Mouse (Mus musculus) neural tube, embryonic 14.5 days (tissue): ENCODE data around the gene Gm17606. TPM values are rescaled to one million over a fixed set of nuclear protein-coding genes. Genes with fewer than 3 reads are reported as not detected.
"Not testable (repeated sequence)": the region's sequence is repeated elsewhere in the genome, so short reads cannot be mapped to it uniquely, and the experiment has no call there.

Source experiments
- ATAC-seq: fragments of 200-750 bp; cut with Nextera tagmentation; 2 replicates; pipeline ENCODE4 v1.8.0; 2017; ENCODE audit warnings: low read depth, mild to moderate bottlenecking, moderate TSS enrichment, moderate library complexity
- H3K27ac ChIP-seq: fragments of 300-500 bp; sonication (generic); 2 replicates; pipeline ENCODE4 v1.5.1; 2014; ENCODE audit warnings: low read depth, mild to moderate bottlenecking, control low read depth, low read length, moderate library complexity, mixed read lengths
- H3K27me3 ChIP-seq: fragments of 300-500 bp; sonication (generic); 2 replicates; pipeline ENCODE4 v1.6.1; 2014; ENCODE audit warnings: low read length; ENCODE audit not compliant: control insufficient read depth, insufficient read depth
- H3K36me3 ChIP-seq: fragments of 300-500 bp; sonication (generic); 2 replicates; pipeline ENCODE4 v1.6.1; 2014; ENCODE audit warnings: low read length, mixed read lengths; ENCODE audit not compliant: control insufficient read depth, insufficient read depth
- H3K4me1 ChIP-seq: fragments of 300-500 bp; sonication (generic); 2 replicates; pipeline ENCODE4 v1.6.1; 2014; ENCODE audit warnings: low read length; ENCODE audit not compliant: control insufficient read depth, insufficient read depth
- H3K4me2 ChIP-seq: fragments of 300-500 bp; sonication (generic); 2 replicates; pipeline ENCODE4 v1.6.1; 2014; ENCODE audit warnings: mild to moderate bottlenecking, low read depth, low read length, control low read depth
- H3K4me3 ChIP-seq: fragments of 300-500 bp; sonication (generic); 2 replicates; pipeline ENCODE4 v1.5.1; 2014; ENCODE audit warnings: low read depth, low read length, control low read depth, mixed read lengths
- H3K9ac ChIP-seq: fragments of 300-500 bp; sonication (generic); replicated peaks from 2 replicates; pipeline ENCODE4 v1.6.1; 2014; ENCODE audit warnings: low read depth, mild to moderate bottlenecking, control low read depth, low read length, mixed read lengths
- H3K9me3 ChIP-seq: fragments of 300-500 bp; sonication (generic); 2 replicates; pipeline ENCODE4 v1.6.1; 2016; ENCODE audit warnings: low read length; ENCODE audit not compliant: control insufficient read depth
- WGBS: fragments of 180-500 bp; shearing (Covaris S2); extraction: QIAGEN DNeasy Blood & Tissue Kit; methylation state at CpG from one replicate; pipeline ENCODE4 v1.1.7; 2014; 5-methylcytosine and 5-hydroxymethylcytosine counted together
- polyA plus RNA-seq: library from polyadenylated mRNA; unstranded; fragments of >200 nt; fragmentation: Nextera tagmentation; extraction: Ambion mirVana; gene quantifications from 2 replicates; pipeline ENCODE4 v1.2.1, GENCODE M21; 2014

Gm17606 gene
- polyA plus RNA-seq, 1 experiment from 2014 or later = not detected

GRCm38 (mm10) chr14:54603038-54603654 is 37.6 kb upstream of the Gm17606 start:
- Histone ChIP-seq H3K9ac (peak overlapping the region; percentile 73), H3K27me3 (no peaks in the 10 kb centered on the region), H3K9me3 (no peaks in the 10 kb centered on the region), H3K4me3 (peak overlapping the region; percentile 56), H3K36me3 (no peaks in the 10 kb centered on the region), H3K4me2 (peak overlapping the region; percentile 48), H3K27ac (peak overlapping the region; percentile 96), H3K4me1 (peaks cover 17% of the 10 kb centered on the region; the same call in 1 of the 2 replicates)
- peak; percentile 99 for ATAC-seq
- under 1% methylated on average over 46 of the region's 46 CpGs for WGBS

GRCm38 (mm10) chr14:54603686-54604085 is 37.1 kb upstream of the Gm17606 start:
- 83% methylated on average over 8 of the region's 8 CpGs for WGBS
- H3K4me3 ChIP-seq = peak overlapping the region; percentile 56
- peak overlapping the region; percentile 48 for H3K4me2 ChIP-seq
- no peaks in the 10 kb centered on the region for H3K9me3 ChIP-seq
- no peaks in the 10 kb centered on the region for H3K27me3 ChIP-seq
- no peak overlapping the region for H3K9ac ChIP-seq
- ATAC-seq = no peak
- H3K36me3 ChIP-seq = no peaks in the 10 kb centered on the region
- H3K27ac ChIP-seq = peak overlapping the region; percentile 96
- H3K4me1 ChIP-seq = peaks cover 17% of the 10 kb centered on the region; the same call in 1 of the 2 replicates

GRCm38 (mm10) chr14:54605752-54606321 is 34.9 kb upstream of the Gm17606 start, which contains the start of gene 4931414P19Rik:
4931414P19Rik (minus strand) TSS chr14:54605993.
- H3K9ac ChIP-seq = peak within 1 kb of the TSS; percentile 25; the same call in 1 of the 2 replicates
- no peaks in the 10 kb centered on the region for H3K27me3 ChIP-seq
- ATAC-seq = peak; percentile 29; the same call in 1 of the 2 replicates
- peak within 1 kb of the TSS; percentile 51 for H3K4me2 ChIP-seq
- no peaks in the 10 kb centered on the region for H3K36me3 ChIP-seq
- peak within 1 kb of the TSS; percentile 72 for H3K27ac ChIP-seq
- H3K4me3 ChIP-seq = peak within 1 kb of the TSS; percentile 35
- 1% methylated on average over 33 of the region's 39 CpGs for WGBS
- no peaks in the 10 kb centered on the region for H3K9me3 ChIP-seq
- peaks cover 17% of the 10 kb centered on the region; the same call in 1 of the 2 replicates for H3K4me1 ChIP-seq

- 49% methylated on average over 8 of the region's 8 CpGs for WGBS
- H3K27ac ChIP-seq = no peak overlapping the region
Measured at GRCm38 (mm10) chr14:54607226-54607625, 33.5 kb upstream of the Gm17606 start.

GRCm38 (mm10) chr14:54609245-54609644 is 31.5 kb upstream of the Gm17606 start:
- peaks cover 7% of the 10 kb centered on the region; the same call in 1 of the 2 replicates for H3K4me1 ChIP-seq
- no peaks in the 10 kb centered on the region for H3K27me3 ChIP-seq
- no peak overlapping the region for H3K4me3 ChIP-seq
- no peak overlapping the region for H3K9ac ChIP-seq
- no peaks in the 10 kb centered on the region for H3K9me3 ChIP-seq
- peaks cover 15% of the 10 kb centered on the region; the same call in 1 of the 2 replicates for H3K36me3 ChIP-seq
- 69% methylated on average over 4 of the region's 4 CpGs for WGBS
- H3K4me2 ChIP-seq = no peak overlapping the region
- no peak for ATAC-seq
- H3K27ac ChIP-seq = no peak overlapping the region

More at GRCm38 (mm10) chr14:54607226-54607625, 33.5 kb upstream of the Gm17606 start:
- Histone ChIP-seq H3K27me3 (no peaks in the 10 kb centered on the region), H3K4me2 (no peak overlapping the region), H3K9me3 (no peaks in the 10 kb centered on the region), H3K4me1 (peaks cover 17% of the 10 kb centered on the region; the same call in 1 of the 2 replicates), H3K4me3 (no peak overlapping the region), H3K9ac (no peak overlapping the region), H3K36me3 (0 out of 2 replicates have a peak, but pooled peaks cover 6% of the 10 kb centered on the region)
- ATAC-seq = no peak

- no peaks in the 10 kb centered on the region for H3K9me3 ChIP-seq
- H3K4me1 ChIP-seq = peaks cover 5% of the 10 kb centered on the region; the same call in 1 of the 2 replicates
- no peak overlapping the region for H3K27ac ChIP-seq
- peaks cover 15% of the 10 kb centered on the region; the same call in 1 of the 2 replicates for H3K36me3 ChIP-seq
- no peak overlapping the region for H3K4me2 ChIP-seq
- H3K4me3 ChIP-seq = no peak overlapping the region
- no peaks in the 10 kb centered on the region for H3K27me3 ChIP-seq
- 79% methylated on average over 4 of the region's 4 CpGs for WGBS
- H3K9ac ChIP-seq = no peak overlapping the region
- no peak for ATAC-seq
Measured at GRCm38 (mm10) chr14:54609962-54610361, 30.8 kb upstream of the Gm17606 start.

GRCm38 (mm10) chr14:54610648-54611047 is 30.1 kb upstream of the Gm17606 start:
- H3K27me3 ChIP-seq = no peaks in the 10 kb centered on the region
- H3K4me2 ChIP-seq = no peak overlapping the region
- no peak overlapping the region for H3K27ac ChIP-seq
- H3K9ac ChIP-seq = no peak overlapping the region
- H3K36me3 ChIP-seq = peaks cover 15% of the 10 kb centered on the region; the same call in 1 of the 2 replicates
- WGBS = 84% methylated on average over 6 of the region's 6 CpGs
- ATAC-seq = no peak
- H3K4me1 ChIP-seq = no peaks in the 10 kb centered on the region
- no peak overlapping the region for H3K4me3 ChIP-seq
- no peaks in the 10 kb centered on the region for H3K9me3 ChIP-seq

- not testable (repeated sequence) for H3K4me2 ChIP-seq, H3K9me3 ChIP-seq, H3K27ac ChIP-seq, H3K4me1 ChIP-seq, H3K27me3 ChIP-seq, H3K9ac ChIP-seq, H3K4me3 ChIP-seq, ATAC-seq
- WGBS = 97% methylated on average over 13 of the region's 16 CpGs
- peaks cover 15% of the 10 kb centered on the region; the same call in 1 of the 2 replicates for H3K36me3 ChIP-seq
Measured at GRCm38 (mm10) chr14:54614130-54614529, 26.6 kb upstream of the Gm17606 start.
